Mouse (Mus musculus): Measurements from ENCODE around the gene Fbxl17. TPM values are rescaled to one million over a fixed set of nuclear protein-coding genes. Genes with fewer than 3 reads are reported as not detected.
A peak's percentile ranks its signal among the peaks of the same experiment; 100 is the strongest.

The Fbxl17 gene
- polyA plus RNA-seq, 1 experiment from 2014 or later, result 22.7 TPM

- Histone ChIP-seq H3K9ac (ENCODE audit: low read depth, low read length) (no peak overlapping the region), H3K27ac (ENCODE audit: low read length) (no peak overlapping the region), H3K9me3 (replicated peaks; ENCODE audit: control insufficient read depth, low read length, poor library complexity, severe bottlenecking) (no peaks in the 10 kb centered on the region), H3K36me3 (ENCODE audit: control insufficient read depth, insufficient read depth, low read length) (no peaks in the 10 kb centered on the region), H3K4me1 (ENCODE audit: control insufficient read depth, insufficient read depth, low read length) (peaks cover 10% of the 10 kb centered on the region; the same call in 1 of the 2 replicates), H3K4me3 (ENCODE audit: low read depth, low read length) (no peak overlapping the region), H3K27me3 (ENCODE audit: control insufficient read depth, insufficient read depth, low read depth, low read length) (no peaks in the 10 kb centered on the region), H3K4me2 (ENCODE audit: low read length) (no peak overlapping the region)
- ATAC-seq, result no peak
- WGBS, result 27% methylated on average over 6 of the region's 6 CpGs
These were observed 341.9 kb downstream of the Fbxl17 start for GRCm38 (mm10) chr17:63157906-63158305.

GRCm38 (mm10) chr17:63157019-63157418, 342.8 kb downstream of the Fbxl17 start:
- Histone ChIP-seq H3K9me3 (replicated peaks; ENCODE audit: control insufficient read depth, low read length, poor library complexity, severe bottlenecking) (no peaks in the 10 kb centered on the region), H3K4me3 (ENCODE audit: low read depth, low read length) (no peak overlapping the region), H3K4me2 (ENCODE audit: low read length) (no peak overlapping the region), H3K4me1 (ENCODE audit: control insufficient read depth, insufficient read depth, low read length) (peaks cover 10% of the 10 kb centered on the region; the same call in 1 of the 2 replicates), H3K27ac (ENCODE audit: low read length) (no peak overlapping the region), H3K36me3 (ENCODE audit: control insufficient read depth, insufficient read depth, low read length) (no peaks in the 10 kb centered on the region), H3K27me3 (ENCODE audit: control insufficient read depth, insufficient read depth, low read depth, low read length) (no peaks in the 10 kb centered on the region), H3K9ac (ENCODE audit: low read depth, low read length) (no peak overlapping the region)
- ATAC-seq, result no peak
- 92% methylated on average over 7 of the region's 7 CpGs for WGBS

DNA sequence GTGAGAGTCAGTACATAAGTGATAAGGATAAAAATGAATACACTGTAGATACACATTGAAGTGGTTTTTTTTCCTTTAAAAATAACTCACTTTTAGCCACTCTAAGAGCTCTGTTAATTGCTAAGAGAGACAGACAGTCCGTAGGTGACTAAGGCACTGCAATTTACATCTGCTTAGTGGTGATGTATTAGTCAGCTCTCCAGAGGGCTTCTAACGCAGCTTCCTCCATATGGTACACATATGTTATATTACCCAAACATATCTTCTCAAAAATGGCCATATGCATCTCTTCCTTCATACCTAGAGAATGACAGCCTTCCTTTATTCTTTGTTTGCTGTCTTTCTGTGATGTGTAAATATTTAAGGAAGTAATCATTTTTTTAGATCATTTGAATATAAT, 353.3 kb downstream of the Fbxl17 start:
- H3K27ac ChIP-seq (ENCODE audit: low read length), result peak overlapping the region; percentile 87
- H3K9me3 ChIP-seq (replicated peaks; ENCODE audit: control insufficient read depth, low read length, poor library complexity, severe bottlenecking), result no peaks in the 10 kb centered on the region
- 11% methylated on average over 2 of the region's 2 CpGs for WGBS
- no peak overlapping the region for H3K4me2 ChIP-seq (ENCODE audit: low read length)
- no peaks in the 10 kb centered on the region for H3K27me3 ChIP-seq (ENCODE audit: control insufficient read depth, insufficient read depth, low read depth, low read length)
- peaks cover 34% of the 10 kb centered on the region for H3K4me1 ChIP-seq (ENCODE audit: control insufficient read depth, insufficient read depth, low read length)
- ATAC-seq, result no peak
- H3K9ac ChIP-seq (ENCODE audit: low read depth, low read length), result no peak overlapping the region
- H3K4me3 ChIP-seq (ENCODE audit: low read depth, low read length), result no peak overlapping the region
- no peaks in the 10 kb centered on the region for H3K36me3 ChIP-seq (ENCODE audit: control insufficient read depth, insufficient read depth, low read length)

DNA sequence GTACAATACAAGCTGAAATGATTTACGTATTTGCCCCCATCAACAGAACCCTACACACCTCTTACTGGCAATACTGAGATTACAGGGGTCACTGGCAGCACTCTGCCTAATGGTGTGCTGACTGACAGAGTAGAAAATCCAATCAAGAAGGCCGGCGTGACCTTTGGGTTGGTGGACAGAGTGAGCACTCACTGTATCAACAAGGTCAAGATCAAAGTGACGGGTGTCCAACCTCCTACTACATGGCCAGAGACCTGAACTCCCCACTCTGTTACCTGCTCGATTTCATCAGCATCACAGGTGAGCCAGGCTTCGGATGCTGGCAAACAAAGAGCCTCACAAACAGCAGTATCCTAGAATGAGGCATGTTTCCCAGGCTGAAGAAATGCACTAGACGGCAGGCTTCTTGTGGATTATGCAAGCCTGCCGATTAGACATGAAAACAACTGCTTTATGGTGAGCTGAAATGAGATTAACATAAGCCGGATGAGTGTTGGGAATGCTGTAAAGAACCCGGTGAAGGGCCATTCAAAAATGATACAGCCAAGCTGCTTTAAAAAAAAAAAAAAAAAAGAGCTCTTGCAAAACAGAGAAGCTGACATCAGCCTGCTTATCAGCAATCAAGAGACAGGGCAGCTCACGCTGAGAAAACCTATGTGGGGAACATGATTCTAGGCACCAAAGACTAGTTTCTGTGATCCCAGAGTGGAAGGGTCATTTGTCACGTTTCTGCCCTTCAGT, 353.9 kb downstream of the Fbxl17 start:
- Histone ChIP-seq H3K4me1 (ENCODE audit: control insufficient read depth, insufficient read depth, low read length) (peaks cover 34% of the 10 kb centered on the region), H3K9me3 (replicated peaks; ENCODE audit: control insufficient read depth, low read length, poor library complexity, severe bottlenecking) (no peaks in the 10 kb centered on the region), H3K36me3 (ENCODE audit: control insufficient read depth, insufficient read depth, low read length) (no peaks in the 10 kb centered on the region), H3K4me3 (ENCODE audit: low read depth, low read length) (no peak overlapping the region), H3K27me3 (ENCODE audit: control insufficient read depth, insufficient read depth, low read depth, low read length) (no peaks in the 10 kb centered on the region), H3K4me2 (ENCODE audit: low read length) (peak overlapping the region; percentile 26), H3K9ac (ENCODE audit: low read depth, low read length) (peak overlapping the region; percentile 22; the same call in 1 of the 2 replicates), H3K27ac (ENCODE audit: low read length) (peak overlapping the region; percentile 87)
- ATAC-seq, result peak; percentile 47
- WGBS, result 7% methylated on average over 12 of the region's 12 CpGs

- WGBS, result 7% methylated on average over 5 of the region's 5 CpGs
- H3K4me2 ChIP-seq (ENCODE audit: low read length), result peak overlapping the region; percentile 26
These were observed 354.5 kb downstream of the Fbxl17 start for GRCm38 (mm10) chr17:63145311-63145741.

DNA sequence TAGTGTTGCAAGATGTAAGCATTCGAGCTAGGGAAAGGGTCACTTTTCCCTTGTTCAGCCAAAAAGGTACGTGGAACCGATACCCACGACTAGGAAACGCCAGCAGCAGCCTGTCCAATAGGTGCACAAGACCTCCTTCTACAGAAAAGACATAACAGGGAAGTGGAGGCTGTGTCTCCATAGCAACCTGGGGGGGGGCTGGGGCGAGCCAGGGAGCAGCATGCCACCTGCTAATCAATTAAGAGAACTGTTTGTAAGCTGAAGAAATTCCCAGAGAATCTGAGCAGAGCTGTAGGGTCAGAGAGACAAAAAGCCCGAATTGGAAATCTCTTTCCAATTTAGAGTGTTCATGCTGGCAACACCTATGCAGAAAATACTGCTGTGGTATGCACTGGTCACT, 356.0 kb downstream of the Fbxl17 start:
- WGBS, result 13% methylated on average over 7 of the region's 7 CpGs
- no peak overlapping the region; the same call in 1 of the 2 replicates for H3K27ac ChIP-seq (ENCODE audit: low read length)
- H3K27me3 ChIP-seq (ENCODE audit: control insufficient read depth, insufficient read depth, low read depth, low read length), result no peaks in the 10 kb centered on the region
- no peak overlapping the region for H3K9ac ChIP-seq (ENCODE audit: low read depth, low read length)
- no peaks in the 10 kb centered on the region for H3K36me3 ChIP-seq (ENCODE audit: control insufficient read depth, insufficient read depth, low read length)
- H3K4me1 ChIP-seq (ENCODE audit: control insufficient read depth, insufficient read depth, low read length), result peaks cover 34% of the 10 kb centered on the region
- H3K9me3 ChIP-seq (replicated peaks; ENCODE audit: control insufficient read depth, low read length, poor library complexity, severe bottlenecking), result no peaks in the 10 kb centered on the region
- no peak for ATAC-seq
- no peak overlapping the region for H3K4me3 ChIP-seq (ENCODE audit: low read depth, low read length)
- H3K4me2 ChIP-seq (ENCODE audit: low read length), result peak overlapping the region; percentile 12; the same call in 1 of the 2 replicates

More at GRCm38 (mm10) chr17:63145311-63145741, 354.5 kb downstream of the Fbxl17 start:
- ATAC-seq, result peak; percentile 86
- Histone ChIP-seq H3K27ac (ENCODE audit: low read length) (peak overlapping the region; percentile 87), H3K4me3 (ENCODE audit: low read depth, low read length) (no peak overlapping the region), H3K27me3 (ENCODE audit: control insufficient read depth, insufficient read depth, low read depth, low read length) (no peaks in the 10 kb centered on the region), H3K9me3 (replicated peaks; ENCODE audit: control insufficient read depth, low read length, poor library complexity, severe bottlenecking) (no peaks in the 10 kb centered on the region), H3K36me3 (ENCODE audit: control insufficient read depth, insufficient read depth, low read length) (no peaks in the 10 kb centered on the region), H3K9ac (ENCODE audit: low read depth, low read length) (peak overlapping the region; percentile 22; the same call in 1 of the 2 replicates), H3K4me1 (ENCODE audit: control insufficient read depth, insufficient read depth, low read length) (peaks cover 34% of the 10 kb centered on the region)

GRCm38 (mm10) chr17:63134805-63135204, 365.0 kb downstream of the Fbxl17 start:
- Histone ChIP-seq H3K4me3 (ENCODE audit: low read depth, low read length) (no peak overlapping the region), H3K4me2 (ENCODE audit: low read length) (no peak overlapping the region), H3K9ac (ENCODE audit: low read depth, low read length) (no peak overlapping the region), H3K27me3 (ENCODE audit: control insufficient read depth, insufficient read depth, low read depth, low read length) (no peaks in the 10 kb centered on the region), H3K27ac (ENCODE audit: low read length) (no peak overlapping the region), H3K36me3 (ENCODE audit: control insufficient read depth, insufficient read depth, low read length) (no peaks in the 10 kb centered on the region), H3K4me1 (ENCODE audit: control insufficient read depth, insufficient read depth, low read length) (peaks cover 10% of the 10 kb centered on the region), H3K9me3 (replicated peaks; ENCODE audit: control insufficient read depth, low read length, poor library complexity, severe bottlenecking) (no peaks in the 10 kb centered on the region; the same call in 1 of the 2 replicates)
- ATAC-seq, result no peak
- WGBS, result 91% methylated on average over 5 of the region's 5 CpGs

GRCm38 (mm10) chr17:63122427-63122826, 377.4 kb downstream of the Fbxl17 start:
- no peak overlapping the region for H3K4me2 ChIP-seq (ENCODE audit: low read length)
- no peak overlapping the region for H3K9ac ChIP-seq (ENCODE audit: low read depth, low read length)
- H3K9me3 ChIP-seq (replicated peaks; ENCODE audit: control insufficient read depth, low read length, poor library complexity, severe bottlenecking), result no peaks in the 10 kb centered on the region
- ATAC-seq, result no peak
- WGBS, result 76% methylated on average over 2 of the region's 2 CpGs
- no peak overlapping the region for H3K4me3 ChIP-seq (ENCODE audit: low read depth, low read length)
- no peaks in the 10 kb centered on the region for H3K27me3 ChIP-seq (ENCODE audit: control insufficient read depth, insufficient read depth, low read depth, low read length)
- H3K27ac ChIP-seq (ENCODE audit: low read length), result no peak overlapping the region
- H3K4me1 ChIP-seq (ENCODE audit: control insufficient read depth, insufficient read depth, low read length), result no peaks in the 10 kb centered on the region
- H3K36me3 ChIP-seq (ENCODE audit: control insufficient read depth, insufficient read depth, low read length), result no peaks in the 10 kb centered on the region

DNA sequence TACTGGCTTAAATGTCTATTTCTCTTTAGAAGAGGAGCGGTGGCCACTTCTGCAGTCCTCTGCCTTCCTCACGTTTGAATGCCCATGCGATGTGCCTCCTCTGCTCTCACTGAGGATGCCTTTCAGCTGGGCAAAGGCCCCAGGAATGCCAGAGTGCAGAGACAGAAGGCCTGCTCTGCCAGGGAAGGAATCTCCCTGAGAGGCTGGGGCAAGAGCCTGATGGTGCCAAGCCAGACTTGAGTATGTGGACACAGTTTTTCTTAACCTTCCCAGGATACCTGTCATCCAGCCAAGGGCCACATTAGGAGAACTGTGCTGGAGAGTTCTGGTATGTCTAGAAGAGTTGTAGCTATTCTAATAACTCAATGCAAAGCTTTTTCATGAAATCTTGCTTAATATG, 380.1 kb downstream of the Fbxl17 start:
- WGBS, result 78% methylated on average over 3 of the region's 3 CpGs
- no peak for ATAC-seq
- no peak overlapping the region for H3K27ac ChIP-seq (ENCODE audit: low read length)
- no peaks in the 10 kb centered on the region for H3K9me3 ChIP-seq (replicated peaks; ENCODE audit: control insufficient read depth, low read length, poor library complexity, severe bottlenecking)
- no peaks in the 10 kb centered on the region for H3K27me3 ChIP-seq (ENCODE audit: control insufficient read depth, insufficient read depth, low read depth, low read length)
- H3K9ac ChIP-seq (ENCODE audit: low read depth, low read length), result no peak overlapping the region
- H3K4me1 ChIP-seq (ENCODE audit: control insufficient read depth, insufficient read depth, low read length), result 0 out of 2 replicates have a peak, but pooled peaks cover 3% of the 10 kb centered on the region
- H3K36me3 ChIP-seq (ENCODE audit: control insufficient read depth, insufficient read depth, low read length), result no peaks in the 10 kb centered on the region
- no peak overlapping the region for H3K4me3 ChIP-seq (ENCODE audit: low read depth, low read length)
- no peak overlapping the region for H3K4me2 ChIP-seq (ENCODE audit: low read length)

Data from midbrain, embryonic 16.5 days (tissue).